Mouse (Mus musculus): ENCODE results near the gene Dock11. TPM values are rescaled to one million over a fixed set of nuclear protein-coding genes. Genes with fewer than 3 reads are reported as not detected.

Gene Dock11
- polyA plus RNA-seq, 1 experiment from 2014 or later, result 29.3 TPM

DNA sequence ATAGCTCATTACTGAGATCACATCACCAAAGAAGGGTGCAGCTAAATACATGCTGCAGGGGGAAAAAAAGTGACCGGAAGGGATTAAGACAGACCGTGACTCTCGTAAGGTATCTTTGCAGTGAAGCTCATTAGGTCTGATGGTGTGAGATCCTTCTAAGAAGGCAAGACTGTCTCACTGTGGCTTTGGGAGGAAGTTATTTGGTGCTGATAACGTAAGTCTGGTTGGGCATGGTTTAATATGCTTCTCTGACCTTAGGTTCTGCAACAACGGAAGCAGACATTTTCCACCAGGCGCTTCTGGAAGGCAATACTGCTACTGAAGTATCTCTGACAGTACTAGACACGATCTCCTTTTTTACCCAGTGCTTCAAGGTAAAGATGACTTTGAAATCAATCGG is 145.4 kb downstream of the Dock11 start:
- ATAC-seq (replicated peaks; ENCODE audit: low FRiP score), result no peak
- 90% methylated on average over 8 of the region's 8 CpGs for WGBS

DNA sequence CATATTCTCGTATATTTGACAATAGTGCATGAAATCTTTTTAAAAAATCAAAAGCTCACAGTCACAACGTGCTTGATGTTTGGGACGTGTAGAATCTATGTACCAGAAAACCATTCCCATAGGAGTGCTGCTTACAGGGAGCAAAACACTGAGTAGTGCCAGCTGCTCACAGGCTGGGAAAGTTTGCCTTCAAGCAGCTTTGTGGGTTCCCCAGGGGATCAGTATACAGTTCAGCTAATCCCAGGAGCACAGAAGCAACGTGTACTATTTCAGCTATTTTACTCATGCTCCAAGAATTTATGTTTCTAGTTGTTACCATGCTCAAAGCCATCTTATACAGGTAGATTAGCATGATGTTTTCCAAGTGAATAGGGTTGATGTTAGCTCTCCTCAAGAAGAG is 157.1 kb downstream of the Dock11 start:
- no peaks in the 10 kb centered on the region for H3K27me3 ChIP-seq (ENCODE audit: control insufficient read depth, insufficient read depth, low read length)
- H3K36me3 ChIP-seq (ENCODE audit: control insufficient read depth, insufficient read depth, low read length), result no peaks in the 10 kb centered on the region
- DNase-seq (ENCODE audit: low spot score), result no peak
- no peaks in the 10 kb centered on the region for H3K4me1 ChIP-seq (replicated peaks; ENCODE audit: control insufficient read depth, insufficient read depth, low read length)
- no peak overlapping the region for H3K4me2 ChIP-seq (ENCODE audit: low read depth, low read length, severe bottlenecking)
- no peak for ATAC-seq (replicated peaks; ENCODE audit: low FRiP score)
- no peak overlapping the region for H3K4me3 ChIP-seq (ENCODE audit: low read depth, low read length)
- H3K9ac ChIP-seq (ENCODE audit: low read length), result no peak overlapping the region
- H3K9me3 ChIP-seq (ENCODE audit: control insufficient read depth, low read length), result no peaks in the 10 kb centered on the region
- no peak overlapping the region for H3K27ac ChIP-seq (ENCODE audit: low read depth, low read length)
- 73% methylated on average over 4 of the region's 4 CpGs for WGBS

More for the DNA sequence above, 145.4 kb downstream of the Dock11 start:
- no peak for DNase-seq (ENCODE audit: low spot score)
- Histone ChIP-seq H3K27ac (ENCODE audit: low read depth, low read length) (no peak overlapping the region), H3K4me2 (ENCODE audit: low read depth, low read length, severe bottlenecking) (no peak overlapping the region), H3K9me3 (ENCODE audit: control insufficient read depth, low read length) (no peaks in the 10 kb centered on the region), H3K4me3 (ENCODE audit: low read depth, low read length) (no peak overlapping the region), H3K27me3 (ENCODE audit: control insufficient read depth, insufficient read depth, low read length) (no peaks in the 10 kb centered on the region), H3K4me1 (replicated peaks; ENCODE audit: control insufficient read depth, insufficient read depth, low read length) (no peaks in the 10 kb centered on the region), H3K36me3 (ENCODE audit: control insufficient read depth, insufficient read depth, low read length) (no peaks in the 10 kb centered on the region; the same call in 1 of the 2 replicates), H3K9ac (ENCODE audit: low read length) (no peak overlapping the region)

DNA sequence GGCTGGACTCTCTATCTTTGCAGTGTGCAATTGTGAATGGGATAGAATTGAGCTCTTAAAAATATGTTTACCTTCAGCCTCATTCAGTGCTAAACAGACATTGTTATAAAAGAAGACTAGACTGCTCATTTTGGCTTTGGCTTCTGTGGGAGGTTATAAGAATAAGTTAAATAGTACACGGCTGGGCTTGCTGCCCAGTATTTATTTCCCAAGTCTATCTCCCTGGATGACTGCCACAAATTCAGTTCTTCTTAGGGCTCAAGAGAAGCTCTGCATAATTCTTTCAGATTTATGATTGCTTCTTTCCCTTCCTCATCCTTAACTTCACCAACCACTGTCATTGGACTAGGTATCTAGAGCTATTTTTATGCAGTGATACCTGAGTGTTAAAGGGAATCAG is 158.8 kb downstream of the Dock11 start:
- no peaks in the 10 kb centered on the region for H3K27me3 ChIP-seq (ENCODE audit: control insufficient read depth, insufficient read depth, low read length)
- no peak for DNase-seq (ENCODE audit: low spot score)
- no peak overlapping the region for H3K4me3 ChIP-seq (ENCODE audit: low read depth, low read length)
- no peak for ATAC-seq (replicated peaks; ENCODE audit: low FRiP score)
- no peak overlapping the region for H3K9ac ChIP-seq (ENCODE audit: low read length)
- no peaks in the 10 kb centered on the region for H3K9me3 ChIP-seq (ENCODE audit: control insufficient read depth, low read length)
- no peak overlapping the region for H3K27ac ChIP-seq (ENCODE audit: low read depth, low read length)
- H3K4me2 ChIP-seq (ENCODE audit: low read depth, low read length, severe bottlenecking), result no peak overlapping the region
- WGBS, result 77% methylated on average over 1 of the region's 1 CpGs
- no peaks in the 10 kb centered on the region for H3K4me1 ChIP-seq (replicated peaks; ENCODE audit: control insufficient read depth, insufficient read depth, low read length)
- H3K36me3 ChIP-seq (ENCODE audit: control insufficient read depth, insufficient read depth, low read length), result no peaks in the 10 kb centered on the region

DNA sequence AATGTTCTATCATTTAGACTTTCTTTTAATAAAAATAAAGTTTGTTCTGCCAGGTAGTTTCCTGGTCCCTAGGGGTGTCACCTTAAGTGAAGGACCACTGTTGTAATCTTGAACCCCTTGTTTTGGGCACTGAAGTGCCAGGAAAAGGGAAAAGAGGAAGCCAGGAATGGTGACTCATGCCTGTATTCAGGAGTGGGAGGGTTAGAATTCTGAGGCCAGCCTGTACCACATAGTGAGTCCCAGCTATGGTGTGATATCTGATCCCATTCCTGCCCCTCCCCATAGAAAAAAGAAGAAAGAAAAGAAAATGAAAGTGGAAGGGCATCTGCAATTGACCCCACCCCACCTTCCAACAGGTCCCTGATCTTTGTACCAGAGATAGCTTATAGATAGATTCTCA is 161.7 kb downstream of the Dock11 start:
- Histone ChIP-seq H3K4me3 (ENCODE audit: low read depth, low read length) (no peak overlapping the region), H3K36me3 (ENCODE audit: control insufficient read depth, insufficient read depth, low read length) (no peaks in the 10 kb centered on the region), H3K9ac (ENCODE audit: low read length) (no peak overlapping the region), H3K9me3 (ENCODE audit: control insufficient read depth, low read length) (no peaks in the 10 kb centered on the region), H3K27me3 (ENCODE audit: control insufficient read depth, insufficient read depth, low read length) (no peaks in the 10 kb centered on the region), H3K27ac (ENCODE audit: low read depth, low read length) (no peak overlapping the region), H3K4me2 (ENCODE audit: low read depth, low read length, severe bottlenecking) (no peak overlapping the region), H3K4me1 (replicated peaks; ENCODE audit: control insufficient read depth, insufficient read depth, low read length) (no peaks in the 10 kb centered on the region)
- ATAC-seq (replicated peaks; ENCODE audit: low FRiP score), result no peak
- DNase-seq (ENCODE audit: low spot score), result no peak

DNA sequence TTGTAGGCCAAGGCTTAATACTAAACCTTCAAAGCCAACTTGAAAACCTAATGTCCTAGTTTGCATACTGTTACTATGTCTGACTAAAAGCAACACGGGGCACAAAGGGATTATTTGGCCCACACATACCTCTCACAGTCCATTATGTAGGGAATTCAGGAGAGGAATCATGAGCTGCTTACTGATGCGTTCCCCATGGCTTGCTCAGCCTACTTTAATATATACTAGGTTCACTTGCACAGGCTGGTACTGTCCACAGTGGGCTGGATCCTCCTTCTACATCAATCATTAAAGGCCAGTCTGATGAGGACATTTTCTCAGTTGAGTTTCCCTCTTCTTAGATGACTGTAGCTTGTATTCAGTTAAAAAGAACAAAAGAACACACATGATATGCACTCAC is 185.4 kb downstream of the Dock11 start:
- Histone ChIP-seq H3K4me3 (ENCODE audit: low read depth, low read length) (no peak overlapping the region), H3K27me3 (ENCODE audit: control insufficient read depth, insufficient read depth, low read length) (no peaks in the 10 kb centered on the region), H3K36me3 (ENCODE audit: control insufficient read depth, insufficient read depth, low read length) (no peaks in the 10 kb centered on the region), H3K27ac (ENCODE audit: low read depth, low read length) (no peak overlapping the region), H3K9me3 (ENCODE audit: control insufficient read depth, low read length) (no peaks in the 10 kb centered on the region), H3K9ac (ENCODE audit: low read length) (no peak overlapping the region), H3K4me1 (replicated peaks; ENCODE audit: control insufficient read depth, insufficient read depth, low read length) (no peaks in the 10 kb centered on the region), H3K4me2 (ENCODE audit: low read depth, low read length, severe bottlenecking) (no peak overlapping the region)
- WGBS, result 82% methylated on average over 2 of the region's 2 CpGs
- ATAC-seq (replicated peaks; ENCODE audit: low FRiP score), result no peak
- no peak for DNase-seq (ENCODE audit: low spot score)

DNA sequence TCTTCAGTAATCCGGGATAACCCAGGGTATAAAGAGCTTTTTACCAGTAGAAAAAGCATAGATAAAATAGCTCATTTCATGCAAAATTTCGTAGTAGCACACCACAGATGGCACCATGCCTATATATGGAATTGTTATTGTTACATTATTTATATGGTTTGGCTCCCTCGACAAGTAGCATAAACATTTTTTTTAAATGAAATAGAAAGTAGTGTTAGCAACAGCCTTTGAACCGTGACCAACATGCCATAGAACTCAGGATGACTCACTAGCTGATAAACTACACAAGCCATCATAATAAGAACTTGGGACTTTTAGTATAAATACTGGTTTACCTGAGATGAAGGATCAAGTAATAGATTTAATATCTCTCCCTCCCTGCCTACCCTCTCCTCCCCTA is 188.5 kb downstream of the Dock11 start:
- no peak overlapping the region for H3K4me3 ChIP-seq (ENCODE audit: low read depth, low read length)
- 83% methylated on average over 4 of the region's 4 CpGs for WGBS
- H3K27me3 ChIP-seq (ENCODE audit: control insufficient read depth, insufficient read depth, low read length), result no peaks in the 10 kb centered on the region
- no peaks in the 10 kb centered on the region for H3K36me3 ChIP-seq (ENCODE audit: control insufficient read depth, insufficient read depth, low read length)
- DNase-seq (ENCODE audit: low spot score) (no peak), ATAC-seq (replicated peaks; ENCODE audit: low FRiP score) (no peak)
- no peaks in the 10 kb centered on the region for H3K4me1 ChIP-seq (replicated peaks; ENCODE audit: control insufficient read depth, insufficient read depth, low read length)
- no peak overlapping the region for H3K27ac ChIP-seq (ENCODE audit: low read depth, low read length)
- no peak overlapping the region for H3K4me2 ChIP-seq (ENCODE audit: low read depth, low read length, severe bottlenecking)
- no peak overlapping the region for H3K9ac ChIP-seq (ENCODE audit: low read length)
- no peaks in the 10 kb centered on the region for H3K9me3 ChIP-seq (ENCODE audit: control insufficient read depth, low read length)

DNA sequence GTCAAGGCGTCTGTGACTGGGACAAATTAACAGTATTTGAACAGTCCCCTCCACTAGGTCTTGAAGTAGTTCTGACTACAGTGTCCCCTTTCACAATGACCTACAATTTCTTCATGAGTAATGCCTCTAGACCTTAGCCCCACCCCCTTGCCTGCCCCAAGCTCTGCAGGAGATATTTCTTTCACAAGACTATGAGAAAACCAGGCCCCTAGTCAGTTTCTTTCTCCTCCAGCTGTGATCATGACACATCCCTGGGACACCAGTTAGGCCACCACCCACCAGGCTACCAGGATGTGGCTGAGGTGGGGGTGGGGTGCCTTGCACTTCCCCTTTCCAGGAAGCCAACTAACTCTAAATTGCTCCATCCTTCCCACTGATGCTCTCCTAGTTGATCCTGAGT is 194.3 kb downstream of the Dock11 start:
- no peak overlapping the region for H3K4me3 ChIP-seq (ENCODE audit: low read depth, low read length)
- H3K27ac ChIP-seq (ENCODE audit: low read depth, low read length), result no peak overlapping the region
- no peak overlapping the region for H3K9ac ChIP-seq (ENCODE audit: low read length)
- no peak for DNase-seq (ENCODE audit: low spot score)
- no peaks in the 10 kb centered on the region for H3K4me1 ChIP-seq (replicated peaks; ENCODE audit: control insufficient read depth, insufficient read depth, low read length)
- WGBS, result 79% methylated on average over 1 of the region's 1 CpGs
- no peak for ATAC-seq (replicated peaks; ENCODE audit: low FRiP score)
- H3K27me3 ChIP-seq (ENCODE audit: control insufficient read depth, insufficient read depth, low read length), result no peaks in the 10 kb centered on the region
- H3K9me3 ChIP-seq (ENCODE audit: control insufficient read depth, low read length), result no peaks in the 10 kb centered on the region
- H3K4me2 ChIP-seq (ENCODE audit: low read depth, low read length, severe bottlenecking), result no peak overlapping the region
- no peaks in the 10 kb centered on the region for H3K36me3 ChIP-seq (ENCODE audit: control insufficient read depth, insufficient read depth, low read length)

DNA sequence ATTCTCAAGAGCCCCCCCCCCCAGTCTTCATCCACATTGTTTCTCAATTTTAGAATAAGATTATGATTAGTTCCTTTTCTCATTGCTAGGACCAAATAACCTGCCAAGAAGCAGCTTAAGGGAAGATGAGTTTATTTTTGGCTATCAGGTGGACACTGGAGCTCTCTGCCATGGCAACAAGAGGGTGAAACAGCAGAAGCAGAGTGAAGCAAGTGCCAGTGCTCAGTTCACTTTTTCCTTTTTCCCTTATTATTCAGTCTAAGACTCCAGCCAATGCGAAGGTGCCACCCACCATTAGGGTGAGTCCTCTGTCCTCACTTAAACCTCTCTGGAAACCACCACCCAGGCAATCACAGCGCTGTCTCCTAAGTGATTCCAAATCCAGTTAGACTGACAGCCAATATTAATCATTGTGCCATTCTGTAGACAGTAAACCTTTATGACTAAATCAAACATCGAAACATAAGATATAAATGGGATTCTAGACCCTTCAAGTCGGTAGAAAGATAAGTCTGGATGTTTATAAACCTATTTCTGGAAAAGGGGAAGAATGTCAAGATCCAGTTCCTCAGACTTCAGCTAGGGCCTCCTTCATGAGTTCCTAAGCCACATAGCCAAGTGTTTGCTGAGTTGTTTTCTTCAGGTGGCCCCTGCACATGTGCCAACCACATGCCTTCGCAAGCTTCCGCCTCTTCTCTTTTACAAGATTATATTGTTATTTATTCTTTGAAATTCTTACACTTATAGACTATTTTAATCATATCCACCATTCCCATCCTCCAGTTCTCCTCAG is 200.0 kb downstream of the Dock11 start:
- DNase-seq (ENCODE audit: low spot score), result no peak
- Histone ChIP-seq H3K9me3 (ENCODE audit: control insufficient read depth, low read length) (no peaks in the 10 kb centered on the region), H3K9ac (ENCODE audit: low read length) (no peak overlapping the region), H3K27ac (ENCODE audit: low read depth, low read length) (no peak overlapping the region), H3K4me3 (ENCODE audit: low read depth, low read length) (no peak overlapping the region), H3K4me2 (ENCODE audit: low read depth, low read length, severe bottlenecking) (no peak overlapping the region), H3K27me3 (ENCODE audit: control insufficient read depth, insufficient read depth, low read length) (no peaks in the 10 kb centered on the region), H3K36me3 (ENCODE audit: control insufficient read depth, insufficient read depth, low read length) (no peaks in the 10 kb centered on the region), H3K4me1 (replicated peaks; ENCODE audit: control insufficient read depth, insufficient read depth, low read length) (no peaks in the 10 kb centered on the region)
- 89% methylated on average over 6 of the region's 6 CpGs for WGBS
- ATAC-seq (replicated peaks; ENCODE audit: low FRiP score), result no peak

DNA sequence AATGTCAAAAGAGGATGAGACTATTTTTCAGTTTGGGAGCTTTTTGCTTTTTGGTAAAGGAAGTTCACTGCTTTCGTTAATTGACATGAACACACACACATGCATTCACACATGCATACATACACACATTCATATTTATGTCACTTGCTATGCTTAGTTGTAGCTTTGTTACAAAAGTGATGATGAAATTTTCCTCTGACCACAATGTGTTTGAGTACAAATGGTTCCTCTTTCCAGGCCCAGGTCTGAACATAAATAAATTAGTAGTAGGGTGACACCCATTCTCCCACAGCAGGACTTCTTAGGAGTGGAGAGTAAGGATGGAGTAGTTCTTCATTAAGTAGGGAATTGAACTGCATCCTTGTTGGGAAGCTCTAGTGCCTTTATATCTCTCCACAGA is 212.3 kb downstream of the Dock11 start:
- no peaks in the 10 kb centered on the region for H3K9me3 ChIP-seq (ENCODE audit: control insufficient read depth, low read length)
- ATAC-seq (replicated peaks; ENCODE audit: low FRiP score) (no peak), DNase-seq (ENCODE audit: low spot score) (no peak)
- no peak overlapping the region for H3K9ac ChIP-seq (ENCODE audit: low read length)
- no peaks in the 10 kb centered on the region for H3K27me3 ChIP-seq (ENCODE audit: control insufficient read depth, insufficient read depth, low read length)
- H3K4me3 ChIP-seq (ENCODE audit: low read depth, low read length), result no peak overlapping the region
- no peak overlapping the region for H3K4me2 ChIP-seq (ENCODE audit: low read depth, low read length, severe bottlenecking)
- 100% methylated on average over 1 of the region's 1 CpGs for WGBS
- H3K4me1 ChIP-seq (replicated peaks; ENCODE audit: control insufficient read depth, insufficient read depth, low read length), result no peaks in the 10 kb centered on the region
- no peaks in the 10 kb centered on the region for H3K36me3 ChIP-seq (ENCODE audit: control insufficient read depth, insufficient read depth, low read length)
- no peak overlapping the region for H3K27ac ChIP-seq (ENCODE audit: low read depth, low read length)
